ENCODE assay signal across 14 mouse cellular contexts in genomic region chr14:117808326-117808725, GRCm38 (mm10).
"Had no signal": no experiment of that assay in that cellular context is flagged by ENCODE, and none has a peak within 500 bp of the region (broad histone marks: within the 10 kb centered on the region; RNA-seq: fewer than 3 reads in every experiment).

No protein-coding gene starts in this region.

- DNase-seq: gastrocnemius, postnatal 10 days; gastrocnemius, postnatal 25 days; heart, adult 2 months; heart, postnatal 14 days; heart, postnatal 4 days; kidney, adult 18-20 months; kidney, adult 8-10 months; kidney, postnatal 10 days; kidney, postnatal 25 days; kidney, postnatal 4 days; liver; liver, embryonic 13.5 days; liver, postnatal 0 days; lung, adult 2 months had no signal
